In genomic region chr10:41594433-41594832, GRCm38 (mm10) we compare ENCODE assay signal across 20 mouse cellular contexts.
DNase-seq lines count a peak whose midpoint lies in the region; ATAC-seq lines count a peak whose summit lies in the region.
"Had no signal": no experiment of that assay in that cellular context is flagged by ENCODE, and none has a peak within 500 bp of the region (broad histone marks: within the 10 kb centered on the region; RNA-seq: fewer than 3 reads in every experiment).

No protein-coding gene starts in this region.

- H3K4me2 ChIP-seq in heart, embryonic 12.5 days = no peak overlapping the region
- H3K4me2 ChIP-seq in limb, embryonic 15.5 days = no peak overlapping the region
- H3K4me2 ChIP-seq: stomach, embryonic 15.5 days had no signal

- 78% methylated on average over 8 of the region's 8 CpGs for WGBS in heart, embryonic 12.5 days
- 78% methylated on average over 8 of the region's 8 CpGs for WGBS in limb, embryonic 15.5 days
- 94% methylated on average over 8 of the region's 8 CpGs for WGBS in limb, embryonic 10.5 days

- H3K36me3 ChIP-seq in heart, embryonic 12.5 days = no peaks in the 10 kb centered on the region
- no peaks in the 10 kb centered on the region for H3K36me3 ChIP-seq in limb, embryonic 15.5 days
- H3K36me3 ChIP-seq in limb, embryonic 10.5 days = no peaks in the 10 kb centered on the region
- H3K36me3 ChIP-seq: hindbrain, embryonic 10.5 days; midbrain, embryonic 10.5 days; stomach, embryonic 15.5 days had no signal

- H3K4me3 ChIP-seq in heart, embryonic 12.5 days = no peak overlapping the region
- H3K4me3 ChIP-seq in limb, embryonic 15.5 days = no peak overlapping the region
- no peak overlapping the region for H3K4me3 ChIP-seq in limb, embryonic 10.5 days
- H3K4me3 ChIP-seq: erythroblast, embryonic 14.5 days; hindbrain, embryonic 10.5 days; midbrain, embryonic 10.5 days; stomach, embryonic 15.5 days had no signal

- no peaks in the 10 kb centered on the region for H3K27me3 ChIP-seq in heart, embryonic 12.5 days (replicated peaks)
- no peaks in the 10 kb centered on the region for H3K27me3 ChIP-seq in limb, embryonic 15.5 days
- H3K27me3 ChIP-seq in limb, embryonic 10.5 days (ENCODE audit: low read depth, poor library complexity, severe bottlenecking) = no peaks in the 10 kb centered on the region
- H3K27me3 ChIP-seq: stomach, embryonic 15.5 days had no signal

- peak overlapping the region; percentile 95 for H3K27ac ChIP-seq in heart, embryonic 12.5 days (ENCODE audit: poor library complexity, severe bottlenecking)
- H3K27ac ChIP-seq in limb, embryonic 15.5 days = 0 out of 2 replicates have a peak overlapping the region, but pooled peaks have one; percentile 67
- no peak overlapping the region for H3K27ac ChIP-seq in limb, embryonic 10.5 days
- H3K27ac ChIP-seq: hindbrain, embryonic 10.5 days; hindbrain, postnatal 0 days; midbrain, embryonic 10.5 days had no signal

- DNase-seq in heart, adult 18-20 months = no peak
- DNase-seq in limb, embryonic 10.5 days (ENCODE audit: low spot score) = no peak
- DNase-seq in 416B (ENCODE audit: low read depth) = peak; percentile 91
- no peak for DNase-seq in cerebellum, postnatal 14 days
- DNase-seq: cerebellum, adult 18-20 months; gastrocnemius, postnatal 25 days; layer of hippocampus, postnatal 36 days; lung, adult 2 months; retina, postnatal 1 day; thymus, adult 2 months had no signal

- peaks cover 41% of the 10 kb centered on the region for H3K4me1 ChIP-seq in heart, embryonic 12.5 days (replicated peaks)
- peaks cover 19% of the 10 kb centered on the region for H3K4me1 ChIP-seq in limb, embryonic 15.5 days
- H3K4me1 ChIP-seq in limb, embryonic 10.5 days = 0 out of 2 replicates have a peak, but pooled peaks cover 16% of the 10 kb centered on the region
- H3K4me1 ChIP-seq: stomach, embryonic 15.5 days had no signal

- peaks cover 2% of the 10 kb centered on the region; the same call in 1 of the 2 replicates for H3K9me3 ChIP-seq in heart, embryonic 12.5 days (replicated peaks)
- no peaks in the 10 kb centered on the region for H3K9me3 ChIP-seq in limb, embryonic 15.5 days
- no peaks in the 10 kb centered on the region for H3K9me3 ChIP-seq in limb, embryonic 10.5 days (replicated peaks)
- H3K9me3 ChIP-seq: hindbrain, embryonic 10.5 days; midbrain, embryonic 10.5 days; stomach, embryonic 15.5 days had no signal

- no peak overlapping the region for H3K9ac ChIP-seq in heart, embryonic 12.5 days
- H3K9ac ChIP-seq in limb, embryonic 15.5 days = no peak overlapping the region
- H3K9ac ChIP-seq: stomach, embryonic 15.5 days had no signal

- no peak for ATAC-seq in heart, embryonic 12.5 days (ENCODE audit: insufficient number of reproducible peaks, low FRiP score)
- no peak for ATAC-seq in limb, embryonic 15.5 days (ENCODE audit: insufficient number of reproducible peaks, low FRiP score, low TSS enrichment, low read depth)
- ATAC-seq in granulocyte monocyte progenitor cell, adult 5-6 weeks (replicated peaks; ENCODE audit: poor library complexity, severe bottlenecking) = peak; percentile 64
- ATAC-seq: forebrain, embryonic 14.5 days; hindbrain, postnatal 0 days; intestine, postnatal 0 days had no signal
